Mouse (Mus musculus) forebrain, embryonic 13.5 days (tissue): ENCODE data around the gene Dlg2. TPM values are rescaled to one million over a fixed set of nuclear protein-coding genes. Genes with fewer than 3 reads are reported as not detected.

Source experiments
- ATAC-seq: fragments of 200-750 bp; cut with Nextera tagmentation; 2 replicates; pipeline ENCODE4 v1.8.0; 2017
- H3K27ac ChIP-seq: fragments of 300-500 bp; sonication (generic); 2 replicates; pipeline ENCODE4 v1.5.1; 2015; ENCODE audit warnings: inconsistent platforms, mild to moderate bottlenecking, moderate library complexity
- H3K27me3 ChIP-seq: fragments of 300-500 bp; sonication (generic); 2 replicates; pipeline ENCODE4 v1.6.1; 2015; ENCODE audit warnings: mild to moderate bottlenecking, inconsistent platforms
- H3K36me3 ChIP-seq: fragments of 300-500 bp; sonication (generic); 2 replicates; pipeline ENCODE4 v1.6.1; 2015; ENCODE audit warnings: mild to moderate bottlenecking, inconsistent platforms; ENCODE audit not compliant: poor library complexity, severe bottlenecking
- H3K4me1 ChIP-seq: fragments of 300-500 bp; sonication (generic); 2 replicates; pipeline ENCODE4 v1.6.1; 2015; ENCODE audit warnings: inconsistent platforms
- H3K4me2 ChIP-seq: fragments of 300-500 bp; sonication (generic); 2 replicates; pipeline ENCODE4 v1.6.1; 2015; ENCODE audit warnings: inconsistent platforms, mild to moderate bottlenecking, moderate library complexity
- H3K4me3 ChIP-seq: fragments of 300-500 bp; sonication (generic); 2 replicates; pipeline ENCODE4 v1.5.1; 2015; ENCODE audit warnings: mild to moderate bottlenecking, inconsistent platforms
- H3K9ac ChIP-seq: fragments of 300-500 bp; sonication (generic); 2 replicates; pipeline ENCODE4 v1.6.1; 2015; ENCODE audit warnings: mild to moderate bottlenecking, inconsistent platforms
- H3K9me3 ChIP-seq: fragments of 300-500 bp; sonication (generic); replicated peaks from 2 replicates; pipeline ENCODE4 v1.6.1; 2016; ENCODE audit warnings: inconsistent platforms
- WGBS: fragments of 180-500 bp; shearing (Covaris S2); methylation state at CpG from one replicate; pipeline ENCODE4 v1.1.7; 2015; 5-methylcytosine and 5-hydroxymethylcytosine counted together
- polyA plus RNA-seq: library from polyadenylated mRNA; unstranded; fragments of >200 nt; fragmentation: Nextera tagmentation; extraction: Ambion mirVana; gene quantifications from 2 replicates; pipeline ENCODE4 v1.2.1, GENCODE M21; 2015

Dlg2 gene
- polyA plus RNA-seq, 1 experiment from 2014 or later: 10.1 TPM

GRCm38 (mm10) chr7:90457517-90457916 is 19.0 kb upstream of the Dlg2 start:
- H3K27ac ChIP-seq: peak overlapping the region; percentile 83
- H3K9me3 ChIP-seq: no peaks in the 10 kb centered on the region
- ATAC-seq: peak; percentile 71
- 20% methylated on average over 10 of the region's 10 CpGs for WGBS
- H3K9ac ChIP-seq: peak overlapping the region; percentile 72
- peaks cover 17% of the 10 kb centered on the region for H3K36me3 ChIP-seq
- H3K4me2 ChIP-seq: peak overlapping the region; percentile 58
- 0 out of 2 replicates have a peak, but pooled peaks cover 2% of the 10 kb centered on the region for H3K27me3 ChIP-seq
- peaks cover 10% of the 10 kb centered on the region for H3K4me1 ChIP-seq
- peak overlapping the region; percentile 63 for H3K4me3 ChIP-seq

DNA sequence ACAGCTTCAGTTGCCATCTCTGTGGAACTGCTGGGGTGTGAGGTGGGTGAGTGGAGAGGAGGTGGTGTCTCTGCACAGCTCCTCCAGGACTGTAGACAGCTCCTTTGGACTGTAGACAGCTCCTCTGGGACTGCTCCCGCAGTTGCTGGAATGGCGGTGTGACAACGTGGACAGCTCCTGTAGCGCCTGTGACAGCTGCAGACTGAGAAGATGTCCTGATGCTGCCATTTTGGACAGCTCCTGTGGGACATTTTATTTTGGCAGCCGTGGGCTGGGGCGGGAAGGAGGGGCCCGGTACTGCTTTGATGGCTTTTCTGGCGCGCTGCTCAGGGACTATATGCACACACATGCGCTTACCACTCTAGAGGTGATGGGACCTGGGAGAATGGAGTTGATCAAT is 16.1 kb upstream of the Dlg2 start:
- Histone ChIP-seq H3K4me1 (peaks cover 10% of the 10 kb centered on the region), H3K9me3 (no peaks in the 10 kb centered on the region), H3K27ac (no peak overlapping the region), H3K4me3 (no peak overlapping the region), H3K36me3 (no peaks in the 10 kb centered on the region), H3K9ac (no peak overlapping the region), H3K27me3 (0 out of 2 replicates have a peak, but pooled peaks cover 2% of the 10 kb centered on the region), H3K4me2 (no peak overlapping the region)
- ATAC-seq: no peak
- 67% methylated on average over 10 of the region's 10 CpGs for WGBS

DNA sequence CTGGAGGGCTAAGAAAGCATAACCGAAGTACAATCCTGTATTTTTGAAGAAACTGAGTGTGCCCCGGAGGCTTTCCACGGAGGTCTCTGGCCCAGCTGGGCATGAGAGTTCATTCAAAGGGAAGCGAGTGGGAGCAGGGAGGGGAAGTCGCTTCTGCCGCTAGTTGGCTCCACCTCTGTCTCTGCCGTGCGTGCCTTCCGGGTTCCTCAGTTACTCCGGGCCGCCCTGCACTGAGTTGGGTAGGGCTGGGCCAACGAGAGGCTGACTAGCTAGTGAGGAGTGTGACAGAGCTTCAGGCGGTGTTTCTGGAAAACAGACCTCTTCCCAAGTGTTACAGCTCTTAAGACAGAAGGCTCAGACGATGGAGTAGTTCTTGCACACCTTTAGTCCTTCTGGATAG is 15.5 kb upstream of the Dlg2 start:
- no peak overlapping the region for H3K4me2 ChIP-seq
- no peak overlapping the region for H3K4me3 ChIP-seq
- no peaks in the 10 kb centered on the region for H3K9me3 ChIP-seq
- 24% methylated on average over 14 of the region's 14 CpGs for WGBS
- H3K27me3 ChIP-seq: 0 out of 2 replicates have a peak, but pooled peaks cover 2% of the 10 kb centered on the region
- H3K27ac ChIP-seq: no peak overlapping the region
- peaks cover 6% of the 10 kb centered on the region for H3K4me1 ChIP-seq
- no peak for ATAC-seq
- no peak overlapping the region for H3K9ac ChIP-seq
- H3K36me3 ChIP-seq: no peaks in the 10 kb centered on the region

DNA sequence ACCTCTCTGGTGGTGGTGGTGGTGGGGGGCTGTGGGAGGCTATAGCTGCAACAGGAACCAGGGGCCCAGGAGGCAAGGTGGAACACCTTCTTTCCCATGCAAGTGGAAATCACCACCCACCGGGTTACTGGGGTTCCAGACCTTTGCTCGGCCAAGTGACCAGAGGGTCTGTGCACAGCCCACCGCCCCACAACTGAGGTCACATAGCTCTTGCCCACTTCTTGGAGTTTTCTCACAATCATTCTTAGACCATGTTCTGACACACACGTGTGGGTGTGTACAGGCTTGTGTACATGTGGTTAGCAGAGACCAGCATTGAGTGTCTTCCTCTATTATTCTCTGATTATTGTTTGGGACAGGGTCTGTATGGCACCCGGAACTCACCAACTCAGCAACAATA is 15.0 kb upstream of the Dlg2 start:
- H3K9me3 ChIP-seq: no peaks in the 10 kb centered on the region
- peaks cover 3% of the 10 kb centered on the region; the same call in 1 of the 2 replicates for H3K36me3 ChIP-seq
- no peak overlapping the region for H3K4me3 ChIP-seq
- peaks cover under 1% of the 10 kb centered on the region; the same call in 1 of the 2 replicates for H3K4me1 ChIP-seq
- no peak overlapping the region for H3K9ac ChIP-seq
- H3K27ac ChIP-seq: no peak overlapping the region
- WGBS: 95% methylated on average over 5 of the region's 5 CpGs
- no peak overlapping the region for H3K4me2 ChIP-seq
- no peak for ATAC-seq
- 0 out of 2 replicates have a peak, but pooled peaks cover 2% of the 10 kb centered on the region for H3K27me3 ChIP-seq

DNA sequence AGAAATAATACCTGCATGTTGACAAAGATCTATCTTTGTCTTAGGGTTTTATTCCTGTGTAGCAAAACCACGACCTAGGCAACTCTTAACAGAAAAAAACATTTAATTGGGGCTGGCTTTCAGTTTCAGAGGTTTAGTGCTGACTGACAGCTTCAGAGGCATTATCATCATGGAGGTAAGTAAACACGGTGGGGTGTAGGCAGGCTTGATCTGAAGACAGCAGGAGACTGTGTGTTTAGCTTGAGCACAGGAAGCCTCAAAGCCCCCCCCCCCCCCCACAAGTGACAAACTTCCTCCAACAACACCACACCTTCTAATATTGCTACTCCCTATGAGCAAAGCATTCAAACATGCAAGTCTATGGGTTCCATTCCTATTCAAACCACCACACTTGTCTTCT is 3.0 kb upstream of the Dlg2 start:
- Histone ChIP-seq H3K9me3 (no peaks in the 10 kb centered on the region), H3K36me3 (peaks cover 16% of the 10 kb centered on the region), H3K9ac (no peak overlapping the region), H3K27ac (no peak overlapping the region), H3K4me2 (no peak overlapping the region), H3K4me1 (peaks cover 16% of the 10 kb centered on the region), H3K4me3 (no peak overlapping the region), H3K27me3 (no peaks in the 10 kb centered on the region)
- ATAC-seq: no peak
- WGBS: 74% methylated on average over 2 of the region's 2 CpGs

DNA sequence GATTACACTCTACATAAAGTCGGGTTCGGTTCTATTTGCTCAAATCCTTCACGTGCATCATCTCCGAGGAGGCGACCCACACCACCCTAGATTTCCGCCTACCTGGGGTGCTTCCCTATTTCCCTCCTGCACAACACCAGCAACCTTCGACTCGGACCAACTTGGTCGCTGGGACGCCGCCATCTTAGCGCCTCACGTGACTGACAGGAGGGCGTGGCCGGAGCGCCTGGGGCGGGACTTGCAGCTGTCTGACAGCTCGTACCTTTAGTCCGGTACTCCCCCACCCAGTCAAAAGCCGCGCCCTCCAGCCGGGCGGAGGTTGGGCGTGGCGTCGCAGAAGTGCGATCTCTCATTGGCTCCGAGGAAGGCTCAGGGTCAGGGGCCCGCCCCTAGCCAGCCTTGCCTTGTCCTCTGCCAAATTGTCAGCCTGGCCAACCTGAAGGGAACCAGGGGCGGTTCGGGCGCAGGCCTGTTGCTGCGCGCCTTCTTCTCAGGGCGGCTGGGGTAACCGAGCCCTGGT is 619 bp upstream of the Dlg2 start, which contains the start of gene Tmem126b:
TSS of gene Tmem126b (minus strand) at position 209 of the 520 bp plus-strand sequence.
- no peaks in the 10 kb centered on the region for H3K36me3 ChIP-seq
- WGBS: under 1% methylated on average over 36 of the region's 36 CpGs
- no peaks in the 10 kb centered on the region for H3K9me3 ChIP-seq
- H3K9ac ChIP-seq: peak within 1 kb of the TSS; percentile 74
- ATAC-seq: peak; percentile 100
- peaks cover 16% of the 10 kb centered on the region for H3K4me1 ChIP-seq
- H3K27ac ChIP-seq: peak within 1 kb of the TSS; percentile 54
- H3K4me3 ChIP-seq: peak within 1 kb of the TSS; percentile 65
- no peaks in the 10 kb centered on the region for H3K27me3 ChIP-seq
- peak within 1 kb of the TSS; percentile 77 for H3K4me2 ChIP-seq

- H3K4me3 ChIP-seq: no peak overlapping the region
- ATAC-seq: no peak
- 92% methylated on average over 2 of the region's 2 CpGs for WGBS
Observed at GRCm38 (mm10) chr7:90482607-90483006, 6.1 kb downstream of the Dlg2 start.

DNA sequence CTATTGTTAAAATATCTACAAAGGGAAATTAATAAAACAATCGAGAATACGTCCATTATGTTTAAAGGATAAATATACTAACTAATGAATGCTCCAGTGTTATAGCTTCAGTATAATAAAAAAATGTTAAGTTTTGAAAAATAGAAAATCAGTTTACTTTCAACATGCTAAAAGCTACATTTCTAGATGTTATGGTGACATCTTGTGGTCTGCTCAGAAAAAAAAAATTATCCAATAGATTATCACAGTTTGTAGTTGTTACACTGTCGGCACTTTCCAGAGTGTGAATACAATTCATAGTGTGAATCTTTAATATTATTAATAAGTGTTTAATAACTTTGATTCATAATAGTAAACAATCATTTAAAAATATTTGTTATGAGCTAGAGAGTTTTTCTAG is 31.7 kb downstream of the Dlg2 start:
- H3K9ac ChIP-seq: no peak overlapping the region
- no peak overlapping the region for H3K27ac ChIP-seq
- H3K4me3 ChIP-seq: no peak overlapping the region
- H3K36me3 ChIP-seq: no peaks in the 10 kb centered on the region
- no peak overlapping the region for H3K4me2 ChIP-seq
- ATAC-seq: no peak
- no peaks in the 10 kb centered on the region for H3K9me3 ChIP-seq
- H3K4me1 ChIP-seq: no peaks in the 10 kb centered on the region
- WGBS: 80% methylated on average over 3 of the region's 3 CpGs
- no peaks in the 10 kb centered on the region for H3K27me3 ChIP-seq

More at GRCm38 (mm10) chr7:90482607-90483006, 6.1 kb downstream of the Dlg2 start:
- Histone ChIP-seq H3K27me3 (no peaks in the 10 kb centered on the region), H3K4me2 (no peak overlapping the region), H3K9ac (no peak overlapping the region), H3K27ac (no peak overlapping the region), H3K36me3 (no peaks in the 10 kb centered on the region), H3K4me1 (no peaks in the 10 kb centered on the region), H3K9me3 (no peaks in the 10 kb centered on the region)

DNA sequence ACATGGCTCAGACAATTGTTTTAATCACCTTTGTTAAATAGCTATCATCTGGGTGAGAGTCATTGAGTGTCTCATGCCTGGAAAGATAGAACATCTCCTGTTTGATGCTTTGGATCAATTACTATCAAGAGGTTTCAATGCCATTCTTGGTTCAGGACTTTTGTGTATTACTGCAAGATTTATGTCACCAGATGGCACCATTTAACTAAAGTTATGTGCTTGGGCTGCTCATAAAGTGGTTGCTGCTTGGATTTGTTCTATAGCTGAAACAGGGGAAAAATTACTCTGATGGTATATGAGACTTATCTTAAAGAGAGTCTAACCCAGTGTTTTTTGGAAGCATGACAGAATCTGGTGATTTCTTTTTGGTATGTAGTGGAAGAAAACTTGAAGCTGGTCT is 35.8 kb downstream of the Dlg2 start:
- no peak overlapping the region for H3K27ac ChIP-seq
- no peaks in the 10 kb centered on the region for H3K4me1 ChIP-seq
- no peaks in the 10 kb centered on the region for H3K36me3 ChIP-seq
- H3K4me2 ChIP-seq: no peak overlapping the region
- H3K9me3 ChIP-seq: no peaks in the 10 kb centered on the region
- no peak overlapping the region for H3K4me3 ChIP-seq
- no peaks in the 10 kb centered on the region for H3K27me3 ChIP-seq
- peak; percentile 74; the same call in 1 of the 2 replicates for ATAC-seq
- no peak overlapping the region for H3K9ac ChIP-seq

DNA sequence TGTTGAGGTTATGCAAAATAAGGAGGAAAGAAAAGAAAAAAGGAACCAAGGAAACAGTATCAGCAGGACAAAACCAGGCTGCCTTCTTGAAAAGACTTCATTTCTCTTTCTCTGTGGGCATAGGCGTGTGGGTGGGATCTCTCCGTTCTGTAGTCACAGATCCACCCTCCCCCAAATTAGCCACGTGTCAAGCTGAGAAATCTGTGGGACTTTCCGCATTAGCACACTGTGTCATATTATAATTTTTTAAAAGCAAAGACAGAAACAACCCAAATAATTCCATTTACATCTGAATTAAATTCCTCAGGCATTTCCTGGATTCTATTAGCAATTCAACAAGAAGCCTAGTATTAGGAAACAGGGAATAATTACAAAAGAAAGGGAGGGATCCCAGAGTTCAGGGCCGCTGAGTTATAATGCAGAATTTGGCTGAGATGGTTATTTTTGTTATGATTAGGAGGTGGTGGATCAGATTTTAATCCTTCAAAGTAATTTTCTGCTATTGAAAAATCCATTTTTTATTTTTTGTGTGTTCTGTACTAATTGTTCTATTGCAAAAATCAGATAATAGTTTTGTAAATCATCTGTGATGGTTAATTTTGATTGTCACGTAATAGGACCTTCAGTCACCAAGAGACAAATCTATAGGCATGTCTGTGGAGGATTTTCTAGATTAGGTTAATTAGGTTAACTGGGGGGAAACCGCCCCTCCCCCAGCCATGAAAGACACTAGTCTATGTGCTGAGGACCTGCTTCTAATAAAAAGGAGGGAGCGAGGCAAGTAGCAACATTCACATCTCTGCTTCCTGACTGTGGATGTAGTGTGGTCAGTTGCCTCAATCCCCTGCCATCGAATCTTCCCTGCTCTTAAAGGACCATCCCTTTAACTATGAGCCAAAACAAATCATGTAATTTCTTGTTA is 63.3 kb downstream of the Dlg2 start:
- no peak overlapping the region for H3K9ac ChIP-seq
- no peaks in the 10 kb centered on the region for H3K36me3 ChIP-seq
- WGBS: 29% methylated on average over 9 of the region's 9 CpGs
- H3K4me3 ChIP-seq: no peak overlapping the region
- H3K27ac ChIP-seq: no peak overlapping the region
- 0 out of 2 replicates have a peak, but pooled peaks cover 7% of the 10 kb centered on the region for H3K4me1 ChIP-seq
- no peak overlapping the region for H3K4me2 ChIP-seq
- no peaks in the 10 kb centered on the region for H3K9me3 ChIP-seq
- peak; percentile 93 for ATAC-seq
- no peaks in the 10 kb centered on the region for H3K27me3 ChIP-seq

- H3K27me3 ChIP-seq: no peaks in the 10 kb centered on the region
- no peak overlapping the region for H3K4me3 ChIP-seq
- ATAC-seq: no peak
- H3K9ac ChIP-seq: no peak overlapping the region
- H3K4me2 ChIP-seq: no peak overlapping the region
- no peaks in the 10 kb centered on the region for H3K36me3 ChIP-seq
- no peak overlapping the region for H3K27ac ChIP-seq
- H3K9me3 ChIP-seq: no peaks in the 10 kb centered on the region
- 92% methylated on average over 2 of the region's 2 CpGs for WGBS
- 0 out of 2 replicates have a peak, but pooled peaks cover 7% of the 10 kb centered on the region for H3K4me1 ChIP-seq
Observed at GRCm38 (mm10) chr7:90540811-90541323, 64.4 kb downstream of the Dlg2 start.

GRCm38 (mm10) chr7:90553399-90553798 is 76.9 kb downstream of the Dlg2 start:
- Histone ChIP-seq H3K9me3 (no peaks in the 10 kb centered on the region; the same call in 1 of the 2 replicates), H3K27me3 (no peaks in the 10 kb centered on the region), H3K4me2 (no peak overlapping the region), H3K27ac (no peak overlapping the region), H3K36me3 (no peaks in the 10 kb centered on the region), H3K4me1 (no peaks in the 10 kb centered on the region), H3K9ac (no peak overlapping the region), H3K4me3 (no peak overlapping the region)
- ATAC-seq: no peak
- WGBS: 88% methylated on average over 6 of the region's 6 CpGs
